Mouse (Mus musculus): ENCODE data around the gene 1190005I06Rik. TPM values are rescaled to one million over a fixed set of nuclear protein-coding genes. Genes with fewer than 3 reads are reported as not detected.

Gene 1190005I06Rik
- polyA plus RNA-seq (2016; fragmentation: Nextera tagmentation; extraction: Ambion mirVana), result 2.7 and 3.4 TPM in 2 replicates

DNA sequence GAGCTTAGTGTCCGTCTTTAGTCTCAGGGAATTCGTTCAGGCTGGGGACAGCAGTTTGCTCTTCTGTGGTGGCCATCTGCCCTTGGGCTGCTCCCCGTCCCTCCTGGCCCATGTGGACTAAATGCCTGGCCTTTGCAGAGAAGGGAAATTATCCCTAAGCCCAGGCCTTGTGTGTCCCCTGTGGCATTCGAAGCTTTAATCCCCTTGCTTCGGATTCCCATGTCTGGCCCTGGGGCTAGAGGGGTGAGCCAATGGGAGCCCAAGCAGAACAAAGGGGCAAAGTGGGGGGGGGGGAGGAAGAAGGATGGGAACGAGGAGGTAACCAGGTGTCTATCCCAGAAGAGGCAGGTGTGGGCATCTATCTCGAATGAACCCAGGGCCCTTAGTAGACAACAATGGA is at the start of gene 1190005I06Rik:
TSS of gene 1190005I06Rik (minus strand) at position 101 of the 400 bp plus-strand sequence.
- H3K27ac ChIP-seq, result no peak within 1 kb of the TSS
- H3K4me1 ChIP-seq, result no peaks in the 10 kb centered on the region
- no peaks in the 10 kb centered on the region for H3K9me3 ChIP-seq (replicated peaks)
- DNase-seq (ENCODE audit: low spot score), result no peak
- 56% methylated on average over 7 of the region's 7 CpGs for WGBS
- H3K27me3 ChIP-seq (ENCODE audit: low read depth, poor library complexity, severe bottlenecking), result no peaks in the 10 kb centered on the region
- H3K36me3 ChIP-seq, result peaks cover 10% of the 10 kb centered on the region
- no peak within 1 kb of the TSS for H3K4me3 ChIP-seq

DNA sequence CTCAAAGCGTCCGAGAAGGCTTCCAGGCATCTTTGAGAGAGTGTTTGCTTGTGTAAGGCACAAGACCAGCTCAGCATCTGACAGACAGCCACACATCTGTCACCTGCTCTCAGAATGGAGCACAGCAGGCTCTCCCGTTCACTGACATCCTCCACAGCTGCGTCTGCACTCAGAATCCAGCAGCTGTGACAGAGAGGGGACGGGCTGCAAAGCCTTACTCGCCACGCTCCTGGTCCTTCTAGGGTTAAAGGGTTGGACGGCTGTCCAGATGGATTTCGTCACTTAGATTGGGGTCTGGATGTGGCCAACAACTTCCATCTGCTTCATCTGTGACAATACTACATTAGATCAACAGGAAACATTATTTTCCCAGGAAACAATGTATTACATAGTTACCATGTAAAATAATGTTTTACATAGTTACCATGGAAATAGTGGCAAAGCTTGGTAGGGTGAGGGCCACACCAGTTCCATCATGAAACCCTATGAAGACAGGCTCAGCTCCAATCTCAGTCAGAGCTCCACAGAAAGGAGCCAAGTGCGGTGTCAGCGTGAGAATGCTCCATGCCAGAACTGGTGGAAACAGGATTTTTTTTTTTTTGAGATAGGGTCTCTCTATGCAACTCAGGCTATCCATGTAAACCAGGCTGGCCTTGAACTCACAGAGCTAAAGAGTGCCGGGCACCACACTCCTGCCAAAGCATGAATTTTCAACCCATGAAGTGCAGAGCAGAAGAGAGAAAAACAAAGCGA is 49.1 kb upstream of the 1190005I06Rik start:
- Histone ChIP-seq H3K9me3 (replicated peaks) (no peaks in the 10 kb centered on the region), H3K36me3 (no peaks in the 10 kb centered on the region), H3K4me1 (peaks cover 18% of the 10 kb centered on the region), H3K27me3 (ENCODE audit: low read depth, poor library complexity, severe bottlenecking) (peaks cover 12% of the 10 kb centered on the region), H3K4me3 (no peak overlapping the region), H3K27ac (no peak overlapping the region)
- DNase-seq (ENCODE audit: low spot score), result no peak
- WGBS, result 62% methylated on average over 13 of the region's 13 CpGs

DNA sequence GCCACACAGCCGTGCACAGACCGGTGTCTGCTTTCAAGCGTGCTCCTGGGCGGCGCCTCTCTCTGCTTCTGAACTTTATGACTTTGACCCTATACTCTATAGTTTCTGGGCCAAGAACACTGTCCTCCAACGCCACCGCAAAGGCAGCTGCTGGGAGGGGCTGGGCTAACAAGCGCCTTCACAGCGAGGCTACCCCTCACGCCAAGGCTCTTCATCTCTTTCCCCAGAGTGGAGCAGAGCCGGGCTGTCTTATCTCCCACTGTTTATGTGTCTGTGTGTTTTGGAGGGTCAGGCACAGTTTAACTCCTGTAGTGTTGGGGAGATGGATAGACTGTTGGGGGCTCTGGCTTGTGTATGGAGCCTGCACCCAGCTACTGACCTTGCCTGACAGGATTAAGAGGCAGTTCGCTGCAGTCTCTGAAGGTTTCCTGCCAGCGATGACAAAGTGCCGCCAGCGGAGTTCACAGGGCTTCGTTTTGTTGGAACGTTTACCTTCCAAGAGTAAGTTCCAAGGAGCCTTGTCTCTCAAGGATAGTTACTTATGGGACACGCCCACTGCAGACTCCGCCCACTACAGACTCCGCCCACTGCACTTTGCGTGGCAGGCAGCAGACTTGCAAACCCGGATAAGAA is 46.5 kb upstream of the 1190005I06Rik start:
- no peak for DNase-seq (ENCODE audit: low spot score)
- Histone ChIP-seq H3K4me1 (peaks cover 16% of the 10 kb centered on the region), H3K27ac (no peak overlapping the region), H3K36me3 (no peaks in the 10 kb centered on the region), H3K4me3 (0 out of 2 replicates have a peak overlapping the region, but pooled peaks have one; percentile 13), H3K27me3 (ENCODE audit: low read depth, poor library complexity, severe bottlenecking) (peaks cover 9% of the 10 kb centered on the region; the same call in 1 of the 2 replicates), H3K9me3 (replicated peaks) (no peaks in the 10 kb centered on the region)
- WGBS, result 36% methylated on average over 22 of the region's 22 CpGs

DNA sequence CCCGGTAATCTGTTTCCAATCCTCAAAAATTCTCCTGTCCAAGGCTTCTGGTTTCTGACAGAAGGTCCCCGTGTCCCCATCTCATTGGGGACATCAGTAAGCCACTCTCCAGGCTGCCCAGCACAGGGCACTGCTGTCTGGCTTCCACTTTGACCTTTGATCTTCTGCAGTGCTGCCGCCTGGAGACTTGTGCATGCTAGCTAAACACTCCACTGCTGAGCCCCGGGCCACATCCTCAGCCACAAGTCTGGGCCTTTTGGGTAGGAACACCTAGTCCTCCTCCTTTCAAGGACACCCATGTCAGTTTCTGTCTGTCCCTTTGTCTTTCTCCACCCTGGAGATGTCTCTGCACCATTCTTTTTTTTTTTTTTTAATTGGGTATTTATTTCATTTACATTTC is 45.5 kb upstream of the 1190005I06Rik start:
- WGBS, result 49% methylated on average over 4 of the region's 4 CpGs
- no peak overlapping the region for H3K4me3 ChIP-seq
- no peak for DNase-seq (ENCODE audit: low spot score)
- H3K27ac ChIP-seq, result no peak overlapping the region
- H3K27me3 ChIP-seq (ENCODE audit: low read depth, poor library complexity, severe bottlenecking), result peaks cover 14% of the 10 kb centered on the region; the same call in 1 of the 2 replicates
- no peaks in the 10 kb centered on the region for H3K36me3 ChIP-seq
- H3K9me3 ChIP-seq (replicated peaks), result no peaks in the 10 kb centered on the region
- peaks cover 16% of the 10 kb centered on the region for H3K4me1 ChIP-seq

DNA sequence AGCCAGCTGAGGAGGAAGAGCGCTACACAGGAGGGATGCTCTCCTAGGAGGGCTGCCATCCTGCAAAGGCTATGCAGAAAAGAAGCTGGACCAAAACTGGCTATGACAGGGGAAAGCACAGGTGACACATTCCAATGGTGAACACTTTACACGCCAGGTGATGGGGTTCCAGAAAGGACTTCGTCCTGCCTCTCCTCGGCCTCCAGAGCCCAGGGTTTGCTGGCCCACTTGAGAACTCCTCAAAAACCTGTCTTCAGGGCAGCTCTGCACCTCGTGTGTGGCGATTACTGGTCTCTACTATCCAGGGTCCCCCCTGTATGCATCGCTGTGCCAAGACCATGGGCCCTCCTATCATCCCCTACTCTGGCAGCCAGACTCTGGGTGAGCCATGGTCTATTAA is 41.1 kb upstream of the 1190005I06Rik start:
- H3K4me1 ChIP-seq, result peaks cover 9% of the 10 kb centered on the region
- no peak overlapping the region for H3K27ac ChIP-seq
- peaks cover 25% of the 10 kb centered on the region; the same call in 1 of the 2 replicates for H3K27me3 ChIP-seq (ENCODE audit: low read depth, poor library complexity, severe bottlenecking)
- WGBS, result 86% methylated on average over 7 of the region's 7 CpGs
- DNase-seq (ENCODE audit: low spot score), result no peak
- H3K9me3 ChIP-seq (replicated peaks), result no peaks in the 10 kb centered on the region
- H3K4me3 ChIP-seq, result no peak overlapping the region
- no peaks in the 10 kb centered on the region for H3K36me3 ChIP-seq

DNA sequence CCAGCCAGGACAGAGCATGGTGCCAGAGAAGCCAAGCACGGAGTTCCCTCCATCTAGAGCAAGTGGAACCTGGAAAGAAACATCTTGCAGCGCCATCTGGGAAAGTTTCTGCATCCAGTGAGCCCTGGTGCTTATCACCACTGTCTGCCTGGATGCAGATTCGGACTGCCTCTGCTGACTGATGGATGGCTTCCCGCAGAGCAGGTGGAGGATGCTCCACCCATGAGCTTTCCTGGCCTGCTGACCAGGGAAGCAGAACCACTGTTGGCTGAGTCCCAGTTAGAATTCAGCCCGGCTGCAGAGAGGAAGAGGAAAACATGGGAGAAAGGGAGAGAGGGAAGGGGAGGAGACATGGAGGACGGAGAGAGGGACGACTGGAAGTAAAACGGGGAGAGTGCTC is 40.4 kb upstream of the 1190005I06Rik start:
- no peaks in the 10 kb centered on the region for H3K36me3 ChIP-seq
- DNase-seq (ENCODE audit: low spot score), result no peak
- no peaks in the 10 kb centered on the region for H3K9me3 ChIP-seq (replicated peaks)
- H3K27ac ChIP-seq, result no peak overlapping the region
- H3K4me3 ChIP-seq, result no peak overlapping the region
- H3K4me1 ChIP-seq, result peaks cover 7% of the 10 kb centered on the region
- WGBS, result 71% methylated on average over 8 of the region's 8 CpGs
- H3K27me3 ChIP-seq (ENCODE audit: low read depth, poor library complexity, severe bottlenecking), result peaks cover 31% of the 10 kb centered on the region; the same call in 1 of the 2 replicates

DNA sequence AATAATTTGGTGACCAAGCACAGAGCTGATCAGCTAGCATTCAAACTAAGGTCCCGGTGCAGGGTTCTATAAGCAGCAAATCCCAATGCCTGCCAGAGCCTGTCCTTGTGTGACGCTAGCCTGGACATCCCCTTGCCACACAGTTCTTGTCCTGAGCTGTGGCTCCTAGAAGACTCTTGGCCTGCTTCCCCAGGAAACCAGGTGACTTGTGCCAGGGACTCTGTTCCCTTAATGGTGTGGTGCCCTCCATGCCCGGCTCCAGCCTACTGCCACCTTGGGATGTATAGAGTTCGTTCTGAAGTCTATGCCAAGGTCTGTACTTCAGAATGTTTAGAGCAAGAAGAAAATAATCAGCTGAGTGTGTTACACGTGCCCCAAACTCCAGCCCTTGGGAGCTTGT is 39.1 kb upstream of the 1190005I06Rik start:
- H3K27me3 ChIP-seq (ENCODE audit: low read depth, poor library complexity, severe bottlenecking), result peaks cover 41% of the 10 kb centered on the region; the same call in 1 of the 2 replicates
- no peak overlapping the region for H3K27ac ChIP-seq
- peaks cover 4% of the 10 kb centered on the region for H3K4me1 ChIP-seq
- no peak overlapping the region for H3K4me3 ChIP-seq
- H3K9me3 ChIP-seq (replicated peaks), result no peaks in the 10 kb centered on the region
- no peaks in the 10 kb centered on the region for H3K36me3 ChIP-seq
- WGBS, result 86% methylated on average over 5 of the region's 5 CpGs
- no peak for DNase-seq (ENCODE audit: low spot score)

DNA sequence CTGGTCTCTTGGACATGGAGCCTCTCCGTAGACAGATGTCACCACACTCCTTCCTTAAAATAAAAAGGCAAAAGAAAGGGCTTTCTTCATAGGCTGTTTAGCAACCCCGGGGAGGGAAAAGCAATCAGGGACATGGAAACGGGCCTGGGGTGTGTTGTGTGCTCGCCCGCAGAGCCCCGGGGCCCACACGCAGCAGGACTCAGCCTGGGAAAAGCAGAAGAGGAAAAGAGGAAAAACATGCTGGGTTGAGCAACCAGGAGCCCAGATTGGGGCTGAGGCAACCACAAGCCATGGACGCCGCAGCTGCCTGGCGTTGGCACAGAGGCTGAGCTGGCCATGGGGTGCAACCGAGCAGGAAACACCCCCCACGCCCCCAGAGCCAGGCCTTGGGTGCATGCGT is 38.6 kb upstream of the 1190005I06Rik start:
- no peaks in the 10 kb centered on the region for H3K9me3 ChIP-seq (replicated peaks)
- whole genome bisulfite sequencing, result 91% methylated on average over 13 of the region's 13 CpGs
- DNase-seq (ENCODE audit: low spot score), result no peak
- no peak overlapping the region for H3K27ac ChIP-seq
- peaks cover 41% of the 10 kb centered on the region; the same call in 1 of the 2 replicates for H3K27me3 ChIP-seq (ENCODE audit: low read depth, poor library complexity, severe bottlenecking)
- no peak overlapping the region for H3K4me3 ChIP-seq
- H3K36me3 ChIP-seq, result no peaks in the 10 kb centered on the region
- peaks cover 4% of the 10 kb centered on the region for H3K4me1 ChIP-seq

DNA sequence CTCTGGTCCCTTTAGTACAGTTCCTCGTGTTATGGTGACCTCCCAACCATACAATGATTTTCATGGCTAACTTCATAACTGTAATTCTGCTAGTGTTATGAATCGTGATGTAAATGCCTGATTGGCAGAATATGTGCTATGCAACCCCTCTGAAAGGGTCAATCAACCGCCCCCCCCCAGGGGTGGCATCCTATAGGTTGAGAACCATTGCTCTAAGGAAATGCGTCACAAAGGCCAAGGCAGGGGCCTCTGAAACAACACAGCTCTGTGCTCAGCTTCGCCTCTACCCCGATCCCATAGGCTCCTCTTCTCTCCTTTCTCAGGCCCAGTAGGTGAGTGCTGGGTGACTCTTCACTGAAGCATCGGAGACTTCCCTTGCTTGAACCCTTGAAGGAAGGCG is 38.2 kb upstream of the 1190005I06Rik start:
- 90% methylated on average over 8 of the region's 8 CpGs for WGBS
- no peaks in the 10 kb centered on the region for H3K36me3 ChIP-seq
- no peaks in the 10 kb centered on the region for H3K9me3 ChIP-seq (replicated peaks)
- no peak overlapping the region for H3K27ac ChIP-seq
- peaks cover 41% of the 10 kb centered on the region; the same call in 1 of the 2 replicates for H3K27me3 ChIP-seq (ENCODE audit: low read depth, poor library complexity, severe bottlenecking)
- peaks cover 4% of the 10 kb centered on the region for H3K4me1 ChIP-seq
- DNase-seq (ENCODE audit: low spot score), result no peak
- no peak overlapping the region for H3K4me3 ChIP-seq

DNA sequence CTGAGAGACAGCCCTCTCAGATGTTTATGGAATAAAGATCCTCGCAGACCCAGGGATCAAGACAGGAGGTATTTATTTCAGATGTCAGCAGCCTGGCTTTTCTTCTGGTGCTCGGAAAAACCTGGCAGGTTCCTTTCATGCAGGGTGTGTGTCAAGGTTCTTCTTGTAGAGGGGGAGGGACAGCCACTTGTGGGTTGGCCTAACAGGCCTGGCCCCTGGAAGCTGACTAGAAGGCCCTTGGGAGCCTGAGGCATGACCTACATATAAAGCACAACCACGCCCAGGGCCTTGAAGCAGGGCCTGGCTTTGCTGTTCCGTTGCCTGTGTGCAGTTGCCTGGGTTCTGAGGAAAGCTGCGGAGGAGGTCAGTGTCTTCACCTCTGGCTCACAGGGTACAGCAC is 37.7 kb upstream of the 1190005I06Rik start:
- WGBS, result 76% methylated on average over 5 of the region's 5 CpGs
- Histone ChIP-seq H3K9me3 (replicated peaks) (no peaks in the 10 kb centered on the region), H3K4me1 (peaks cover 4% of the 10 kb centered on the region), H3K27ac (no peak overlapping the region), H3K4me3 (no peak overlapping the region), H3K36me3 (no peaks in the 10 kb centered on the region), H3K27me3 (ENCODE audit: low read depth, poor library complexity, severe bottlenecking) (peaks cover 39% of the 10 kb centered on the region; the same call in 1 of the 2 replicates)
- no peak for DNase-seq (ENCODE audit: low spot score)

DNA sequence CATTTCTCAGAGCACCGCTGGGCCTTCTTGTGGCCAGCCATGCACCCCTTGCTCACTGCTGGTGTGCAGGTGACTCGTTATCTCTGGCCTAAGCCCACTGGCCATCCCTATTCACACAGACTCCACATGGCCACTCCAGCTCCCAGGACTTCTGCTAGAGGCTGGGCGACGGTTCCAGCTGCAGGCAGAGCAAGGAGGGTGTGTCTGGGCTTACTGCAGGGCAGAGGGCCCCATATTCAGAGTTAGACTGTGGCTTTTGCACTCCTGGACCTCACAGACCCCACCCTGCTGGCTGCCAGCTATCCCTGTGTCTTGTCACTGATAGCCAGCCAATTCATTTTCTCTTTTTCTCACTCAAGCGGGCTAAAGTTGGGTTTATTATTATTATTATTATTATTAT is 36.6 kb upstream of the 1190005I06Rik start:
- no peaks in the 10 kb centered on the region for H3K36me3 ChIP-seq
- no peak for DNase-seq (ENCODE audit: low spot score)
- 68% methylated on average over 5 of the region's 5 CpGs for WGBS
- no peaks in the 10 kb centered on the region for H3K9me3 ChIP-seq (replicated peaks)
- no peak overlapping the region for H3K27ac ChIP-seq
- peaks cover 4% of the 10 kb centered on the region for H3K4me1 ChIP-seq
- H3K4me3 ChIP-seq, result no peak overlapping the region
- peaks cover 41% of the 10 kb centered on the region; the same call in 1 of the 2 replicates for H3K27me3 ChIP-seq (ENCODE audit: low read depth, poor library complexity, severe bottlenecking)

DNA sequence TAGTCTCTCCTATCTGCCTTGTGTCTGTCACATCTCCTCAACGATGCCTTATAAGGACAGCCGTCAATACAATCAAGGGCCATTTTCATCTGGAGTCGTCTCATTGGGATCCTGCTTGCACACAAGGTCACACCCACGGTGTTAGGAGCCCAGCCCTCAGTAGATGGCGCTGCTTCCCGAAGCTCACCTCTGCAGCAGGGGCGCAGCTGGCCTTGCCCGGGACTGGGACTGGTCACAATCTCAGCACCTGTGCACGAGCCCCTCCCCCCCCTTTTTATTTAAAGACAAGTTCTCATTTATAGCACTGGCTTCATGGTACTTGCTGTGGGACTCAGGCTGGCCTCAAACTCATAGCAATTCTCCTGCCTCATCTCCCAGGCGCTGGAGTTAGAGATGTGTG is 36.2 kb upstream of the 1190005I06Rik start:
- Histone ChIP-seq H3K4me1 (peaks cover 4% of the 10 kb centered on the region), H3K4me3 (no peak overlapping the region), H3K27ac (no peak overlapping the region), H3K9me3 (replicated peaks) (no peaks in the 10 kb centered on the region), H3K27me3 (ENCODE audit: low read depth, poor library complexity, severe bottlenecking) (peaks cover 41% of the 10 kb centered on the region; the same call in 1 of the 2 replicates), H3K36me3 (no peaks in the 10 kb centered on the region)
- 17% methylated on average over 10 of the region's 10 CpGs for WGBS
- DNase-seq (ENCODE audit: low spot score), result peak; percentile 74

DNA sequence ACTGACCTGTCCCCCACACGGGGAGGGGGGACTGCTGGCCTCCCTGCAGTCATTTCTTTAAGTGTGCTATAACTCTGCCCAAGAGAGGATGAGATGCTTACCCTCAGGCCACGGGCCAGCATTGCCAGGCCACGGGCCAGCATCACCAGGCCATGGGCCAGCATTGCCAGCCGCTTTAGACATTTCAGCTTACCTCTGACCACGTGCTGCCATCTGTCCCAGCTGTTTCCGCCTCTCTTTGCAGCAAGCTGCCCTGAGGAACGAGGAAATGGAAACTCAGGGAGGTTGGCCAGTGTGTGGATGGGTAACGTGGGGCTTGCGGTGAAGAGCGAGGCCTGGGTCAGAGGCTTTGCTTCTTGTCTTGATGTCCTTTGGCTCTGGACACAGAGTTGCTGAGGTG is 33.7 kb upstream of the 1190005I06Rik start:
- Histone ChIP-seq H3K27ac (no peak overlapping the region), H3K9me3 (replicated peaks) (no peaks in the 10 kb centered on the region), H3K4me3 (no peak overlapping the region), H3K36me3 (no peaks in the 10 kb centered on the region), H3K4me1 (peaks cover 4% of the 10 kb centered on the region), H3K27me3 (ENCODE audit: low read depth, poor library complexity, severe bottlenecking) (peaks cover 22% of the 10 kb centered on the region; the same call in 1 of the 2 replicates)
- no peak for DNase-seq (ENCODE audit: low spot score)
- WGBS, result 82% methylated on average over 10 of the region's 10 CpGs

Data from limb, embryonic 10.5 days (tissue).